Mouse (Mus musculus): ENCODE measurements around the gene St5. TPM values are rescaled to one million over a fixed set of nuclear protein-coding genes. Genes with fewer than 3 reads are reported as not detected.

The St5 gene
- polyA plus RNA-seq, 1 experiment from 2014 or later = 23.4 TPM

DNA sequence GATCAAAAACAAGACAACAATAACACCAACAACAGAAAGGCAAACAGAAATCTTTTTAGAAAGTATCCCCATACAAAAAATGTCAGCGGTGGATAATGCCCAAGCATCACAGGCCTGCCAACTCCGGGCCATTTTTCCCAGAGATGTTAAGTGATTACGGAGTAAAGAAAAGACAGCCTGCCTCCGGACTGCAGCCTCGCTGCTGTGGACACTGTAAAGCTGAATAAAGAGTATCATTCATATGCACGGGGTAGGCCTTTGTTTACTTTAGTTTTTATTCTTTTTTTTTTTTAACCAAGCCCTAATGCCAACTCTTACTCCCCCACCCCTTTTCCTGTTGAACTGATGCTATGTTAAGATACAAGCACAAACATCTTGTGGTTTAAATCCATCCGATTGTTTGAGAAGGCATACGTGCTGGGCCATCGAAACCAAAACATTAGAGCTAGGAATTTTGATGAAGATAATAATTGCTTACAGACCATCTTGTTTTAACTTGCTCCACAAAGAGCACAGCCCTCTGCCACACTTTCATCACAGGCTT is 16.7 kb downstream of the St5 start:
- no peaks in the 10 kb centered on the region for H3K4me1 ChIP-seq (replicated peaks; ENCODE audit: control insufficient read depth, insufficient read depth, low read length)
- 53% methylated on average over 9 of the region's 9 CpGs for WGBS
- DNase-seq (ENCODE audit: low spot score) (no peak), ATAC-seq (ENCODE audit: low FRiP score) (no peak)
- no peaks in the 10 kb centered on the region for H3K9me3 ChIP-seq (ENCODE audit: control insufficient read depth, low read length)
- H3K27me3 ChIP-seq (ENCODE audit: control insufficient read depth, insufficient read depth, low read length) = no peaks in the 10 kb centered on the region
- H3K4me3 ChIP-seq (replicated peaks; ENCODE audit: low read length) = no peak overlapping the region
- H3K36me3 ChIP-seq (replicated peaks; ENCODE audit: control insufficient read depth, insufficient read depth) = no peaks in the 10 kb centered on the region
- H3K4me2 ChIP-seq (replicated peaks) = no peak overlapping the region
- no peak overlapping the region for H3K9ac ChIP-seq
- H3K27ac ChIP-seq = no peak overlapping the region

DNA sequence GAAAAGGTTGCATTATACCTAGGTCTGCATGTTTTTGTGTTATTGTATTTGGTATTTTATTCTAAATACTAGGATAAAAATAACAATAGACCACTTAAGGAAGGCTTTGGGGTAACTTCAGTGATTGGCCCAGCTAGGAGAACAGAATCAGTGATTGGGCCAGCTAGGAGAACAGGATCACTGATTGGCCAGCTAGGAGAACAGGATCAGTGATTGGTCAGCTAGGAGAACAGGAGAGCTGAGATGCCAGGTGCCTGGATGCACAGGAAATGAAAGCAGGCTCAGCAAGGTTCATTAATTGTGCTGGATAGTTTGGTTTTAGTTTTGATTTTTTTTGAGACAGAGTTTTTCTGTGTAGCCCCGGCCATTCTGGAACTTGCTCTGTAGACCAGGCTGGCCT is 22.5 kb downstream of the St5 start:
- H3K4me3 ChIP-seq (replicated peaks; ENCODE audit: low read length) = no peak overlapping the region

DNA sequence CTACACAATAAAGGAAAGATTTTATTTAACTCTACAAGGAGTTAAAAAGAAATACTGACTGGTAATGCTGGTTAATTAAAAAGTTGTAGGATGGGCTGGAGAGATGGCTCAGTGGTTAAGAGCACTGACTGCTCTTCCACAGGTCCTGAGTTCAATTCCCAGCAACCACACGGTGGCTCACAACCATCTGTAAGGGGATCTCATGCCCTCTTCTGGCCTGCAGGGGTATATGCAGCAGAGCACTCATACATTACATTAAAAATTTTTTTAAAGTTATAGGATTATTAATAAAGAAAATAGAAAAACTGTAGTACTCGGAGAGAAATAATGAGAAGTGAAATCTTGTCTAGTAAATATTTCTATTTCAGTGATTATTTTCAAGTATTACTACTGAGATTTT is 23.1 kb downstream of the St5 start:
- WGBS = 93% methylated on average over 2 of the region's 2 CpGs
- no peaks in the 10 kb centered on the region for H3K27me3 ChIP-seq (ENCODE audit: control insufficient read depth, insufficient read depth, low read length)
- no peaks in the 10 kb centered on the region for H3K36me3 ChIP-seq (replicated peaks; ENCODE audit: control insufficient read depth, insufficient read depth)
- H3K4me1 ChIP-seq (replicated peaks; ENCODE audit: control insufficient read depth, insufficient read depth, low read length) = no peaks in the 10 kb centered on the region
- no peak for DNase-seq (ENCODE audit: low spot score)
- H3K9me3 ChIP-seq (ENCODE audit: control insufficient read depth, low read length) = no peaks in the 10 kb centered on the region
- no peak overlapping the region for H3K9ac ChIP-seq
- ATAC-seq (ENCODE audit: low FRiP score) = no peak
- H3K4me3 ChIP-seq (replicated peaks; ENCODE audit: low read length) = no peak overlapping the region
- H3K27ac ChIP-seq = no peak overlapping the region
- no peak overlapping the region for H3K4me2 ChIP-seq (replicated peaks)

More for the DNA sequence above, 22.5 kb downstream of the St5 start:
- H3K27ac ChIP-seq = no peak overlapping the region
- WGBS = 97% methylated on average over 1 of the region's 1 CpGs
- DNase-seq (ENCODE audit: low spot score) = no peak
- no peaks in the 10 kb centered on the region for H3K4me1 ChIP-seq (replicated peaks; ENCODE audit: control insufficient read depth, insufficient read depth, low read length)
- no peak overlapping the region for H3K9ac ChIP-seq
- no peak overlapping the region for H3K4me2 ChIP-seq (replicated peaks)
- no peaks in the 10 kb centered on the region for H3K36me3 ChIP-seq (replicated peaks; ENCODE audit: control insufficient read depth, insufficient read depth)
- no peaks in the 10 kb centered on the region for H3K9me3 ChIP-seq (ENCODE audit: control insufficient read depth, low read length)
- no peaks in the 10 kb centered on the region for H3K27me3 ChIP-seq (ENCODE audit: control insufficient read depth, insufficient read depth, low read length)
- no peak for ATAC-seq (ENCODE audit: low FRiP score)

DNA sequence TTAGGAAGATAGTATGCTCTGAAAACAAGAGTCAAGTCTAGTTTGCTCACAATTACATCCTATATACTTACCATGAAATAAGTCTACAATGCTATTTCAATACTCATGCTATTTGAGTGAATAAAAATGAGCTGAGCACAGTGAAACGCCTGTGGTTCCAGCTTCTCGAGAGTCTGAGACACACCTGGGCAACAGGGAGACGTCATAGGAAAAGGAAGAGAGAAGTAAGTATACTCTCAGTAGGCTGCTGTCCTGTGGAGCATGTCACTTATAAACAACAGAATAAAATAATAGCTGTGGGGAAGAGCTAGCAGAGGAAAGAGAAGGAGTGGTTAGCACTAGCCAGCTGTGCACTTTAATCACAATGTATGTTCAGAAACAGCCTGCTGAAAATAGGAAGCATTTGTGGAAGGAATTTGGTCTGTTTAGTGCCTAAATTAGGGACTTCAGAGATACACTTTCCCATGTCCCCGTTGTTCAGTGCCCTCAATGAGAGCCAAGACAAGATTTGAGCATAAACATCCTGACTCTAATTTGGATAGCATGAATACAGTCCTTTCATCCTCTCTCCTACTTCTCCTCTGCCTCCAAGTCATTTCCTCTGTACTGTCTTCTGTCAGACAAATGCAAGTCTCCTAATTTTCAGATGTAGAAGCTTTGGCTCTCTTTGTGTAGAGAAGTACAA is 28.3 kb downstream of the St5 start:
- H3K4me2 ChIP-seq (replicated peaks) = no peak overlapping the region
- 77% methylated on average over 4 of the region's 4 CpGs for WGBS
- H3K36me3 ChIP-seq (replicated peaks; ENCODE audit: control insufficient read depth, insufficient read depth) = no peaks in the 10 kb centered on the region
- ATAC-seq (ENCODE audit: low FRiP score) (no peak), DNase-seq (ENCODE audit: low spot score) (no peak)
- H3K9ac ChIP-seq = no peak overlapping the region
- H3K4me3 ChIP-seq (replicated peaks; ENCODE audit: low read length) = no peak overlapping the region
- H3K4me1 ChIP-seq (replicated peaks; ENCODE audit: control insufficient read depth, insufficient read depth, low read length) = no peaks in the 10 kb centered on the region; the same call in 1 of the 2 replicates
- no peaks in the 10 kb centered on the region for H3K9me3 ChIP-seq (ENCODE audit: control insufficient read depth, low read length)
- no peak overlapping the region for H3K27ac ChIP-seq
- H3K27me3 ChIP-seq (ENCODE audit: control insufficient read depth, insufficient read depth, low read length) = no peaks in the 10 kb centered on the region

DNA sequence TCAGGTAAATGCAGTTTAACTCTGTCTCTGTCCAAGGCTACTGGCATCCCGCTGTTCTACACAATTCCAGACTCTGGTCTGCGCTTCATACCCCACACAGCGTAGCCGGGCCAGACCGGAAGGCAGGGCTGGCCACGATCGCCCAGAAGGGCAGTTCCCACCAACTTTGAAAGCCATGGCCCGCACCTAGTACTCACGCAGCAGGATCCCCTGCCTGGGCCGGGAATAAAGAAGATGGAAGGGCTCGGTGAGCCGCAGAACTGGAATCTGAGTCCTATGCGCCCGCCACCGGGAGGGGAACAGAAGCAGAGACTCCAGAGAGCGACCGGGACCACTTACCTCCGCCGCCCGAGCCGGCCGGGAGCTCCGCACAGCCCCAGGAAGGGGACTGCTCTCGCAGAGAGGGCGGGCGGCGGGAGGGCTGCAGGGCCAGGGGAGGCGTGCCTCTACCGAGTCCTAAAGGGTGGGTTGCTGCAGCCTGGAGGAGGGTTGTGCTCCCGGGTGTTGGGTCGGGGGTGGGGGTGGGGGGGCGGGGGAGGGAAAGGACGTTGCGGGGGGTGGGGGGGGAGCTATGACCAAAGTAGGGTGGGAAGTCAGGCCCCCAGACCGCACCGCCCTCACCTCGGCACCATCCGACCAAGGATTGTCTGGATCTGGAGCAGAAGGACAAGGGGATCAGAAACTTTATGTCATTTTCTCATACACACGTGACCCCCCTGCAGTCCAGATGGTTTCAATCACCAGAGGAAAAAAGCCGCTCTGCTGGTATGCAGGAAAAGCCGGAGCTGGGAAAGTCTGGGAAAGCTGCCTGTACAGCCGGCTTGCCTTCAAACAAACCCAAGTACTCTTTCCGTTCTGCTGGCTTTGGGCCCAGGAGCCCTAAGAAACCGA is 31.6 kb downstream of the St5 start:
- Histone ChIP-seq H3K27me3 (ENCODE audit: control insufficient read depth, insufficient read depth, low read length) (no peaks in the 10 kb centered on the region), H3K36me3 (replicated peaks; ENCODE audit: control insufficient read depth, insufficient read depth) (no peaks in the 10 kb centered on the region), H3K4me1 (replicated peaks; ENCODE audit: control insufficient read depth, insufficient read depth, low read length) (no peaks in the 10 kb centered on the region; the same call in 1 of the 2 replicates), H3K27ac (peak overlapping the region; percentile 81), H3K9ac (peak overlapping the region; percentile 73), H3K9me3 (ENCODE audit: control insufficient read depth, low read length) (no peaks in the 10 kb centered on the region), H3K4me2 (replicated peaks) (peak overlapping the region; percentile 91), H3K4me3 (replicated peaks; ENCODE audit: low read length) (peak overlapping the region; percentile 50)
- WGBS = under 1% methylated on average over 35 of the region's 44 CpGs
- peak; percentile 77 for DNase-seq (ENCODE audit: low spot score)
- peak; percentile 93 for ATAC-seq (ENCODE audit: low FRiP score)

DNA sequence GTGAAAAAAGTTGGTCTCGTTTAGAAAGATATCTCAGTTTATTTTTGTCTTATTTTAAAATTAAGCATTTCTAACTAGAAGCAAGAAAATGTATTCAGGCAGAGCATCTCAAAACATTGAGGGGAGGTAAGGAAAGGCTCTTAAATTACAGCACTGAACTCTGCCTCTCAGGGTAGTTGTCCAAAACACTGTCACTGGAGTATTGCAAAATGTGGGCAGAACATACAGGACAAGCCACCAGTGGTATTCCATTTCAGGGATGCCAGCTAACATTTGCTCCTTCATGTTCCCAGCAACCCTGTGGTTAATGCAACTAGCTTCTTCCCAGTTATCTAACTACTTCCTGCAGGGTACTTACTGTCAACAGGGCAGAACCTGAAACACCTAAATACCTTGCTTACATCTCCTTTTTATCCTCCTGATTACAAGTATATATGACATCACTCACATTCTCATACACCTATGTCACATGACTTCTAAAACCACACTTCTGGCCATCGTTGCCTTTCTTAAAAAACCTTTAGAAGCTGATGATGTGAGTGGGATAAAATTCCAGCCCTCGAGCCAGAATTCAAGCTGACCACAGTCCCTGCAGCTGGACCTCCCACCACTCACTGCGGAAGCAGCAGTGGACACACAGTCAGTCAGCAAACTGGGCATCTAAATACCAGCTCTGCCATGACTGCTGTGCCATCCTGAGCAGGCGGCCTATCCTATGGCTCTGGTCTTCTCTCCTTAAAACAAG is 33.8 kb downstream of the St5 start:
- Histone ChIP-seq H3K27me3 (ENCODE audit: control insufficient read depth, insufficient read depth, low read length) (no peaks in the 10 kb centered on the region), H3K36me3 (replicated peaks; ENCODE audit: control insufficient read depth, insufficient read depth) (no peaks in the 10 kb centered on the region), H3K4me1 (replicated peaks; ENCODE audit: control insufficient read depth, insufficient read depth, low read length) (no peaks in the 10 kb centered on the region; the same call in 1 of the 2 replicates), H3K27ac (no peak overlapping the region), H3K9ac (no peak overlapping the region), H3K4me3 (replicated peaks; ENCODE audit: low read length) (no peak overlapping the region), H3K9me3 (ENCODE audit: control insufficient read depth, low read length) (no peaks in the 10 kb centered on the region), H3K4me2 (replicated peaks) (0 out of 2 replicates have a peak overlapping the region, but pooled peaks have one; percentile 1)
- DNase-seq (ENCODE audit: low spot score) = no peak
- no peak for ATAC-seq (ENCODE audit: low FRiP score)
- 88% methylated on average over 5 of the region's 5 CpGs for WGBS

DNA sequence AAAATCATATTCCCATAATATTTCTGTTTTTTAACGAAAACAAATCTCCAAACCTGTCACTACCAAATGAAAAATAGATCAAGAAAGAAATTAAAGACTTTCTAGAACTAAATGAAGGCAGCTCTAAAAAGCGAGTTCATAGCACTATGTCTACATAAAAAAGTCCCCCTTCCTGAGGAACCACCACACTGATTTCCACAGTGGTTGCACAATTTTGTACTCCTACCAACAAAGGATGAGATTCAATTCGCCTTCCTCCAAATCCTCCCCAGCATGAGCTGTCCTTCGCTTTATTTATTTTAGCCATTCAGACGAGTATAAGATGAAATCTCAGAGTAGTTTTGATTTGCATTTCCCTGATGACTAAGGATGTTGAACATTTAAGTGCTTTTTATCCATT is 36.7 kb downstream of the St5 start:
- Histone ChIP-seq H3K27ac (no peak overlapping the region), H3K4me1 (replicated peaks; ENCODE audit: control insufficient read depth, insufficient read depth, low read length) (no peaks in the 10 kb centered on the region; the same call in 1 of the 2 replicates), H3K9ac (no peak overlapping the region), H3K4me2 (replicated peaks) (no peak overlapping the region), H3K4me3 (replicated peaks; ENCODE audit: low read length) (no peak overlapping the region), H3K27me3 (ENCODE audit: control insufficient read depth, insufficient read depth, low read length) (no peaks in the 10 kb centered on the region), H3K9me3 (ENCODE audit: control insufficient read depth, low read length) (no peaks in the 10 kb centered on the region), H3K36me3 (replicated peaks; ENCODE audit: control insufficient read depth, insufficient read depth) (no peaks in the 10 kb centered on the region)
- 83% methylated on average over 5 of the region's 5 CpGs for WGBS
- ATAC-seq (ENCODE audit: low FRiP score) = no peak
- no peak for DNase-seq (ENCODE audit: low spot score)

DNA sequence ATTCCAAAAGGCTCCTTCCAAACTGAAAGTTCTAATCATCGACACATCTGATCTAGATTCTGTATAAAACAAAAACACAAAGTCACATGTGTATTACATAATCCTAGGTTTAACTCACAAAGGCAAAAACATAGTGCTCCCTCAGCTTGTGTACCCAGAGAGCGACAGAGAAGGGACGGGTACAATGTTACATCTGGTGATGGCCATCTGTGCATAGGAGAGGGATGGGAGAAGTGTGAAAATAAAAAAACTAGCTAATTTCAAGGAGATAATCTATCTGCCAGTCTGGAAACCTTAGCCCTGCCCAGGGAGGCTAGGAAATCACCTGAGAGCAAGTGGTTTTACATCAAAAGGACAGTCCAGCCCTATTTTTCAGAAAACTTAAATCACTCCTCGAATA is 40.8 kb downstream of the St5 start:
- Histone ChIP-seq H3K9me3 (ENCODE audit: control insufficient read depth, low read length) (no peaks in the 10 kb centered on the region), H3K4me3 (replicated peaks; ENCODE audit: low read length) (no peak overlapping the region), H3K27me3 (ENCODE audit: control insufficient read depth, insufficient read depth, low read length) (no peaks in the 10 kb centered on the region), H3K4me1 (replicated peaks; ENCODE audit: control insufficient read depth, insufficient read depth, low read length) (no peaks in the 10 kb centered on the region), H3K36me3 (replicated peaks; ENCODE audit: control insufficient read depth, insufficient read depth) (no peaks in the 10 kb centered on the region), H3K4me2 (replicated peaks) (no peak overlapping the region), H3K27ac (no peak overlapping the region), H3K9ac (no peak overlapping the region)
- DNase-seq (ENCODE audit: low spot score) = no peak
- WGBS = 93% methylated on average over 4 of the region's 4 CpGs
- no peak for ATAC-seq (ENCODE audit: low FRiP score)

DNA sequence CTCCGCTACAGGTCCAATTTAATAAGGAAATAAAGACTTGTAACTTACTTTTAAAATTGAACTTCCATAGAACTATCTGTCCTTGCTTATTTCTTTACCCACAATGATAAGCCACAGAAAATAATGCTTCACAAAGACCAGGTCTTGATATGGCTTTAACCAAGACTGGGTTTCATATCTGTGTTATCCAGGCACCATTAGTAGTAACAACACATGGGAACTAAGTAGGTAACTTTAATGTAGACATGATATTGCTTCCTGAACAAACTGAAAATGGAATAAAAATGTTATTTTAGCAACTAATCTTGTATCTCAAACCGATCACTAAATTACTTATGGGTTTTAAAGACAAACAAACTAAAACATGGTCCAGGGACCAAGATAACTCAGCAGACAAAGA is 44.1 kb downstream of the St5 start:
- Histone ChIP-seq H3K9ac (no peak overlapping the region), H3K36me3 (replicated peaks; ENCODE audit: control insufficient read depth, insufficient read depth) (no peaks in the 10 kb centered on the region), H3K27me3 (ENCODE audit: control insufficient read depth, insufficient read depth, low read length) (no peaks in the 10 kb centered on the region), H3K4me2 (replicated peaks) (no peak overlapping the region), H3K27ac (no peak overlapping the region), H3K4me1 (replicated peaks; ENCODE audit: control insufficient read depth, insufficient read depth, low read length) (no peaks in the 10 kb centered on the region), H3K9me3 (ENCODE audit: control insufficient read depth, low read length) (no peaks in the 10 kb centered on the region), H3K4me3 (replicated peaks; ENCODE audit: low read length) (no peak overlapping the region)
- 94% methylated on average over 2 of the region's 2 CpGs for WGBS
- DNase-seq (ENCODE audit: low spot score) (no peak), ATAC-seq (ENCODE audit: low FRiP score) (no peak)

All from hindbrain, embryonic 14.5 days (tissue).